Mouse (Mus musculus): ENCODE results near the gene Slc25a33. TPM values are rescaled to one million over a fixed set of nuclear protein-coding genes. Genes with fewer than 3 reads are reported as not detected.
"Not testable (repeated sequence)": the region's sequence is repeated elsewhere in the genome, so short reads cannot be mapped to it uniquely, and the experiment has no call there.

Slc25a33 gene
- polyA plus RNA-seq, 1 experiment = 34.3 TPM

DNA sequence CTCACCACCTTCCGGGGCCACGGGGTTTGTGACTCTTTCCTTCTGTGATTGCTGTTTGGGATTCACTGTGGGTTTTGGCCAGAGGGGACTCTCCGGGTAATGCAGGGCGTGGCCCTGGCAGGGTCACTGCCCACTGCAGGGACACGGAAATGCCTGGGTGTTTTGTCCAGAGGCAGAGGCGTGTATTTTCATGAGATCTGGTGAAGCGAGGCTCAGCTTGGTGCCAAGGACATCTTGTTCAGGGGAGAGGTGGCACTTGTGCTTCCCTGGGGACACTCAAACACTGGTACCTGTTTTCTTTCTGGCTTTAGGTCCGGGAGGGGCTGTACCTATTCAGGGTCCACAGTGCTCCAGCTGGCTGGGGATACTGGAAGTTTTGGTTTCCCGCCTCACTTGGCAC is 42.5 kb upstream of the Slc25a33 start:
- Histone ChIP-seq H3K4me2 (ENCODE audit: low read depth) (no peak overlapping the region), H3K79me2 (ENCODE audit: control insufficient read depth, insufficient read depth) (no peaks in the 10 kb centered on the region), H3K36me3 (ENCODE audit: control insufficient read depth, insufficient read depth) (no peaks in the 10 kb centered on the region), H3ac (ENCODE audit: control insufficient read depth, insufficient read length) (no peak overlapping the region), H3K27me3 (ENCODE audit: control insufficient read depth, insufficient read depth, insufficient read length) (no peaks in the 10 kb centered on the region), H3K4me3 (no peak overlapping the region)
- no peak for TF ChIP-seq MYOD1 (IDR thresholded peaks at IDR 0.05; ENCODE audit: control insufficient read depth in 1 of 3, insufficient read length in 2 of 3, low read depth in 2 of 3)
- TF ChIP-seq POLR2AphosphoS2 (IDR thresholded peaks at IDR 0.05; ENCODE audit: insufficient read length, low read depth) = no peak
- TF ChIP-seq USF1 (IDR thresholded peaks at IDR 0.05; ENCODE audit: low read depth) = no peak
- TF ChIP-seq TCF3 (IDR thresholded peaks at IDR 0.05; ENCODE audit: insufficient read length, low read depth) = no peak
- no peak for TF ChIP-seq POLR2A (IDR thresholded peaks at IDR 0.05; ENCODE audit: insufficient read length, low read depth)
- TF ChIP-seq MAX (IDR thresholded peaks at IDR 0.05; ENCODE audit: low read depth) = no peak
- TF ChIP-seq E2F4 (IDR thresholded peaks at IDR 0.05; ENCODE audit: insufficient read depth) = no peak
- no peak for TF ChIP-seq CEBPB (IDR thresholded peaks at IDR 0.05; ENCODE audit: insufficient read depth, poor library complexity, severe bottlenecking)
- TF ChIP-seq REST (IDR thresholded peaks at IDR 0.05; ENCODE audit: insufficient read depth, insufficient read length) = no peak
- no peak for TF ChIP-seq TCF12 (IDR thresholded peaks at IDR 0.05; ENCODE audit: insufficient read depth, poor library complexity, severe bottlenecking)
- no peak for TF ChIP-seq SRF (IDR thresholded peaks at IDR 0.05; ENCODE audit: control insufficient read depth, insufficient read length, low read depth)
- TF ChIP-seq MYOG (IDR thresholded peaks at IDR 0.05; ENCODE audit: control insufficient read depth in 1 of 3, insufficient read depth in 1 of 3, insufficient read length in 2 of 3, low read depth in 2 of 3) = no peak

- peaks cover 2% of the 10 kb centered on the region for H3K27me3 ChIP-seq (ENCODE audit: control insufficient read depth, insufficient read depth, insufficient read length)
- no peak overlapping the region for H3K4me3 ChIP-seq
- no peak overlapping the region for H3K4me2 ChIP-seq (ENCODE audit: low read depth)
- no peak for TF ChIP-seq SRF (IDR thresholded peaks at IDR 0.05; ENCODE audit: control insufficient read depth, insufficient read length, low read depth)
- TF ChIP-seq MYOD1 (IDR thresholded peaks at IDR 0.05; ENCODE audit: control insufficient read depth in 1 of 3, insufficient read length in 2 of 3, low read depth in 2 of 3) = no peak
- TF ChIP-seq POLR2A (IDR thresholded peaks at IDR 0.05; ENCODE audit: insufficient read length, low read depth) = no peak
- no peak for TF ChIP-seq E2F4 (IDR thresholded peaks at IDR 0.05; ENCODE audit: insufficient read depth)
- no peak for TF ChIP-seq CEBPB (IDR thresholded peaks at IDR 0.05; ENCODE audit: insufficient read depth, poor library complexity, severe bottlenecking)
- TF ChIP-seq TCF12 (IDR thresholded peaks at IDR 0.05; ENCODE audit: insufficient read depth, poor library complexity, severe bottlenecking) = no peak
- no peak for TF ChIP-seq MAX (IDR thresholded peaks at IDR 0.05; ENCODE audit: low read depth)
- TF ChIP-seq POLR2AphosphoS2 (IDR thresholded peaks at IDR 0.05; ENCODE audit: insufficient read length, low read depth) = no peak
- no peak for TF ChIP-seq USF1 (IDR thresholded peaks at IDR 0.05; ENCODE audit: low read depth)
- TF ChIP-seq REST (IDR thresholded peaks at IDR 0.05; ENCODE audit: insufficient read depth, insufficient read length) = no peak
- no peak for TF ChIP-seq MYOG (IDR thresholded peaks at IDR 0.05; ENCODE audit: control insufficient read depth in 1 of 3, insufficient read depth in 1 of 3, insufficient read length in 2 of 3, low read depth in 2 of 3)
- TF ChIP-seq TCF3 (IDR thresholded peaks at IDR 0.05; ENCODE audit: insufficient read length, low read depth) = no peak
- no peaks in the 10 kb centered on the region for H3K36me3 ChIP-seq (ENCODE audit: control insufficient read depth, insufficient read depth)
- no peaks in the 10 kb centered on the region for H3K79me2 ChIP-seq (ENCODE audit: control insufficient read depth, insufficient read depth)
- H3ac ChIP-seq (ENCODE audit: control insufficient read depth, insufficient read length) = no peak overlapping the region
These were observed 41.5 kb upstream of the Slc25a33 start for GRCm38 (mm10) chr4:149815586-149815985.

- Histone ChIP-seq H3K79me2 (ENCODE audit: control insufficient read depth, insufficient read depth) (no peaks in the 10 kb centered on the region), H3K27me3 (ENCODE audit: control insufficient read depth, insufficient read depth, insufficient read length) (peaks cover 10% of the 10 kb centered on the region), H3K36me3 (ENCODE audit: control insufficient read depth, insufficient read depth) (no peaks in the 10 kb centered on the region), H3ac (ENCODE audit: control insufficient read depth, insufficient read length) (no peak overlapping the region), H3K4me2 (ENCODE audit: low read depth) (no peak overlapping the region), H3K4me3 (no peak overlapping the region)
- TF ChIP-seq POLR2A (IDR thresholded peaks at IDR 0.05; ENCODE audit: insufficient read length, low read depth) = no peak
- TF ChIP-seq TCF3 (IDR thresholded peaks at IDR 0.05; ENCODE audit: insufficient read length, low read depth) = no peak
- TF ChIP-seq POLR2AphosphoS2 (IDR thresholded peaks at IDR 0.05; ENCODE audit: insufficient read length, low read depth) = no peak
- peak in 1 of 3 experiments; percentile 13 for TF ChIP-seq MYOG (IDR thresholded peaks at IDR 0.05; ENCODE audit: control insufficient read depth in 1 of 3, insufficient read depth in 1 of 3, insufficient read length in 2 of 3, low read depth in 2 of 3)
- no peak for TF ChIP-seq E2F4 (IDR thresholded peaks at IDR 0.05; ENCODE audit: insufficient read depth)
- TF ChIP-seq MYOD1 (IDR thresholded peaks at IDR 0.05; ENCODE audit: control insufficient read depth in 1 of 3, insufficient read length in 2 of 3, low read depth in 2 of 3) = peak in 1 of 3 experiments; percentile 20
- no peak for TF ChIP-seq TCF12 (IDR thresholded peaks at IDR 0.05; ENCODE audit: insufficient read depth, poor library complexity, severe bottlenecking)
These were observed 39.5 kb upstream of the Slc25a33 start for GRCm38 (mm10) chr4:149813409-149814184.

DNA sequence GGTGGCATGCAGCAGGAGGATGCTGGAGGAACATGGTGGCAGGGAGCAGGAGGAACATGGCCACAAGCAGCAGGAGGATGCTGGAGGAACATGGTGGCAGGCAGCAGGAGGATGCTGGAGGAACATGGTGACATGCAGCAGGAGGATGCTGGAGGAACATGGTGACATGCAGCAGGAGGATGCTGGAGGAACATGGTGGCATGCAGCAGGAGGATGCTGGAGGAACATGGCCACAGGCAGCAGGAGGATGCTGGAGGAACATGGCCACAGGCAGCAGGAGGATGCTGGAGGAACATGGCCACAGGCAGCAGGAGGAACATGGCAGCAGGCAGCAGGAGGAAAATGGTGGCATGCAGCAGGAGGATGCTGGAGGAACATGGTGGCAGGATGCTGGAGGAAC is 36.3 kb upstream of the Slc25a33 start:
- H3ac ChIP-seq (ENCODE audit: control insufficient read depth, insufficient read length); H3K79me2 ChIP-seq (ENCODE audit: control insufficient read depth, insufficient read depth): not testable (repeated sequence)

GRCm38 (mm10) chr4:149808584-149809227 is 34.6 kb upstream of the Slc25a33 start:
- H3K36me3 ChIP-seq (ENCODE audit: control insufficient read depth, insufficient read depth) = no peaks in the 10 kb centered on the region
- H3ac ChIP-seq (ENCODE audit: control insufficient read depth, insufficient read length) = no peak overlapping the region
- H3K27me3 ChIP-seq (ENCODE audit: control insufficient read depth, insufficient read depth, insufficient read length) = peaks cover 10% of the 10 kb centered on the region
- H3K79me2 ChIP-seq (ENCODE audit: control insufficient read depth, insufficient read depth) = no peaks in the 10 kb centered on the region
- no peak overlapping the region for H3K4me3 ChIP-seq
- H3K4me2 ChIP-seq (ENCODE audit: low read depth) = no peak overlapping the region
- no peak for TF ChIP-seq MYOD1 (IDR thresholded peaks at IDR 0.05; ENCODE audit: control insufficient read depth in 1 of 3, insufficient read length in 2 of 3, low read depth in 2 of 3)

More for the DNA sequence above, 36.3 kb upstream of the Slc25a33 start:
- H3K4me3 ChIP-seq; H3K36me3 ChIP-seq (ENCODE audit: control insufficient read depth, insufficient read depth); H3K4me2 ChIP-seq (ENCODE audit: low read depth): not testable (repeated sequence)
- H3K27me3 ChIP-seq (ENCODE audit: control insufficient read depth, insufficient read depth, insufficient read length) = peaks cover 10% of the 10 kb centered on the region

Data from myocyte (in vitro differentiated cells).